Mouse (Mus musculus): ENCODE results near the gene Pigk.

- TF ChIP-seq POLR2A (IDR thresholded peaks at IDR 0.05; ENCODE audit: borderline replicate concordance, low read depth, low read length) (no peak), CTCF (IDR thresholded peaks at IDR 0.05; ENCODE audit: low read depth, low read length) (no peak)
Measured at GRCm38 (mm10) chr3:152713991-152714902, at the start of gene Pigk.

All from bone marrow macrophage, adult 2 months (primary cell).